Mouse (Mus musculus) bone marrow, adult 2 months (tissue): Measurements from ENCODE around the gene Bcas3. TPM values are rescaled to one million over a fixed set of nuclear protein-coding genes. Genes with fewer than 3 reads are reported as not detected.

ENCODE experiments used
- H3K27ac ChIP-seq: fragments of 200-500 bp; 2 replicates; pipeline ENCODE4 v1.5.1; 2012; ENCODE audit warnings: low read depth, mild to moderate bottlenecking, control low read depth, inconsistent platforms, low read length; ENCODE audit not compliant: control insufficient read depth, poor library complexity, insufficient read depth
- H3K4me1 ChIP-seq: fragments of 200-500 bp; 2 replicates; pipeline ENCODE4 v1.6.1; 2011; ENCODE audit warnings: low read length; ENCODE audit not compliant: control insufficient read depth, insufficient read depth
- H3K4me3 ChIP-seq: fragments of 200-500 bp; replicated peaks from 2 replicates; pipeline ENCODE3; 2011; ENCODE audit warnings: mild to moderate bottlenecking, low read depth, low read length, control low read depth; ENCODE audit not compliant: control insufficient read depth
- CTCF ChIP-seq: fragments of 200-500 bp; IDR thresholded peaks from 2 replicates; pipeline ENCODE4 v1.5.1; 2011; ENCODE audit warnings: low read length, control low read depth; ENCODE audit not compliant: control insufficient read depth, insufficient read depth
- POLR2A ChIP-seq: fragments of 200-500 bp; IDR thresholded peaks from 2 replicates; pipeline ENCODE4 v1.6.1; 2011; ENCODE audit warnings: low read depth, mild to moderate bottlenecking, control low read depth, low read length, borderline replicate concordance; ENCODE audit not compliant: control insufficient read depth
- WGBS: fragments of 180-500 bp; shearing (Covaris S2); methylation state at CpG from one replicate; pipeline ENCODE4 v1.1.7; 2018; 5-methylcytosine and 5-hydroxymethylcytosine counted together
- polyA plus RNA-seq: library from polyadenylated mRNA; stranded (reverse); fragments of >200 nt; gene quantifications from 2 replicates; pipeline ENCODE4 v1.2.4, GENCODE M21; 2011; ENCODE audit warnings: low replicate concordance; ENCODE audit not compliant: missing spikeins, insufficient read depth, insufficient read length

The Bcas3 gene
- polyA plus RNA-seq, 1 experiment, result 19.5 TPM

DNA sequence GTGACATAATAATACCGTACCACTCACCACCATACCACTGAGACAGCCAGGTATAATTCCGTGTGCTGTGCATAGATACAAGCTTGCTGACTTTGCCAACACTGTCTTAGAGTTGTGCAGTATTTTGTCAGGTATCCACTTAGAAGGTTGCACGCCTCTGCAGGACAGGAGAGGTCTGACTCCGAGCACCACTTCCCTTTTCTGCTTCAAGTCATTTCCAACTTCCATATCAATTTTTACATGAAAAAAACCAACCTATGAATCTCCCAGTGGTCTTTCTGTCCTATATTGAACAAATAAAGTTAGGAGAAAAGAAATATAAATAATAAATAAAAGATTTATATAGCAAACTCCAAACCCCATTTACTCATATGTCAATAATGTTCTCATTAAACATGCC lies 152.8 kb downstream of the Bcas3 start:
- Histone ChIP-seq H3K4me3 (no peak overlapping the region), H3K4me1 (no peaks in the 10 kb centered on the region), H3K27ac (no peak overlapping the region)
- TF ChIP-seq POLR2A (no peak), CTCF (no peak)
- 58% methylated on average over 4 of the region's 4 CpGs for WGBS

DNA sequence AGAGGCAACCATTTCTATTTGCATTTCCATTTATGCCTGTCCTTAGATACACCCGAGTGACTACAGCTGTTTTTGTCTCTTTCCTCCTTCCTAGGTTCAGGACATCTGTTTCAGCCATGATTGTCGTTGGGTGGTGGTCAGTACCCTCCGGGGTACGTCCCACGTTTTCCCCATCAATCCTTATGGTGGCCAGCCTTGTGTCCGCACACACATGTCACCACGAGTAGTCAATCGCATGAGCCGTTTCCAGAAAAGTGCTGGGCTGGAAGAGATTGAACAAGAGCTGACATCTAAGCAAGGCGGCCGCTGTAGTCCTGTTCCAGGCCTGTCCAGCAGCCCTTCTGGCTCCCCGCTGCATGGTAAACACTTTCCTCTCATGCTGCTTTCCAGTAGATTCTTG lies 156.4 kb downstream of the Bcas3 start:
- TF ChIP-seq CTCF, result no peak
- no peak for TF ChIP-seq POLR2A
- Histone ChIP-seq H3K4me1 (no peaks in the 10 kb centered on the region), H3K27ac (no peak overlapping the region), H3K4me3 (no peak overlapping the region)
- 91% methylated on average over 12 of the region's 12 CpGs for WGBS

DNA sequence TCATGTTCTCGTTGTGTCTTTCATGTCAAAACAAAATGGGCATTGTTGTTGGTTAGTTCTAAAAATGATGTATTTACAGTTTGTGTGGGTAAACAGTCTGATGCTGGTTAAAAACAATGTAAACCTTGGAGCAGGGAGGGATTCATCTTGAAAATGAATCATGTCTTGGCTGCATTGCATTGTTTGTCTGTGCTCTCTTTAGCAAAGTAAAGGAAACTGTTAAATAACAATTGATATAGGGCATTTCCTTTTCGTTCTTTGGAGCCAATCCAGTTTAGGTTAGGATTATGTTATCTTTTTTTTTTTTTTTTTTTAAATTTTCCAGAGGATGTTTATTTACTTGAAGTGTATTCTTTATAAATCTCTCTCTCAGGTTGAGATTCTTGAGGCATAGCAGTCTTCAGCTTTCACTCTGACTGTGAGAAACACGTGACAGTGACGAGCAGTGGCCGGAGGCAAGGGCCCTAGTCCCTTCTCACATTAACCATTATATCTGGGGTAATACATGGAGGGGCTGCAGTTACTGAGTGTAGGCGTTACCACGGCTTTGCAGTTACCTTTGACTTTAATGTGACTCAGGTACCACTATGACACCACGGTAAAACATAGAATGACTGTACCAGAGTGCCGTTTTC lies 158.4 kb downstream of the Bcas3 start:
- Histone ChIP-seq H3K27ac (no peak overlapping the region), H3K4me3 (no peak overlapping the region), H3K4me1 (no peaks in the 10 kb centered on the region)
- TF ChIP-seq CTCF (no peak), POLR2A (no peak)
- 87% methylated on average over 9 of the region's 9 CpGs for WGBS

DNA sequence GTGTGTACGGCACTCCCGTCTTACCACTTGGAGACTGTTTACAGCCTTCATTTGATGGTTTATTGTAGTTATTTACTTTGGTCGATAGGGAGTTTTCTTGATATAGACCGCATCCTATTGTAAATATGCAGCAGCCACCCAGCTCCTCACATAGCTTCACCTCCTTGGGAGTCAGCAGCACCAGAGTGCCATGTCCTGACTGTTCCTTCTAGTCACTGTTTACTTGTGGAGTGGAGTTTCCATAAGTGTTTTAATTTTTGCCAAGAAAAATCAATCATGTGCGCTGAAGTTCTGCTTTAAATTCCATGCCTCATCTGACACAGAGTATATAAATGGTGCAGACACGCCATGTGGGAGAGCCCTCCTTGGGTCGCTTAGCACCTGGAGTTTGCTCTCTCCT lies 163.8 kb downstream of the Bcas3 start:
- WGBS, result 87% methylated on average over 7 of the region's 7 CpGs
- Histone ChIP-seq H3K4me3 (no peak overlapping the region), H3K27ac (no peak overlapping the region), H3K4me1 (no peaks in the 10 kb centered on the region)
- TF ChIP-seq CTCF (no peak), POLR2A (no peak)

DNA sequence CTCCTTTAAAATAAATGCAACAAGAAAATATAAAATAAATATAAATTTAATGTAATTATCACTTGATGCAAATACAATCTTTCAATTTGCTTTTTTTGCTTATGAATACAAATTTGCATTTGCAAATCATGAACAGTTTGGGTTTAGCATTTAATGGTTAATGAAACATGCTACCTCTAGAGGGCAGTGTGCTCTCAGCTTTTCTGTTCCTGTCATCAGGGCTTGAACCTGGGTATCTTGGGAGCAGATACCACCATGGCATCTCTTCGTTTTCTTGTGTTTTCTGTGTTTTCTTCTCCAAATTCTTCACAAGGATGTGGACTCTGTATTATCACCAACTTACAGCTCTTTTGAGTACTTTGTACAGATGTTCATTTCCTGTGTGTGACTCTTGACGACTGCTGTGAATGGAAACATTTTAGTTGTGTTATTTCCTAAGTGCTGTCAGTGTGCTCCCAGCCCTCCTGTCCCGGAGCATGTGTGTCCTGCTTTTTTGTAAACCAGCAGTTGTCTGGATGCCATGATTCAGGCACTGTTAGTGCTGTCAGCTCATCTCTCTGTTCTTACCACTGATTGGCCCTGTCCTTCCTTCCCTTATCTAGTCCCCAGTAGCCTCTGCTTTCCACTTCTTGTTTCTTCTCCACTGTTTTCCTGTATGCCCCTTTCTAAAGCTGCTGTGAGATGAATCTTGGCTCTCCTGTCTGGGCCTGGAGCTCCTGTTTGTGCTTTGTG lies 165.2 kb downstream of the Bcas3 start:
- H3K4me1 ChIP-seq, result no peaks in the 10 kb centered on the region

DNA sequence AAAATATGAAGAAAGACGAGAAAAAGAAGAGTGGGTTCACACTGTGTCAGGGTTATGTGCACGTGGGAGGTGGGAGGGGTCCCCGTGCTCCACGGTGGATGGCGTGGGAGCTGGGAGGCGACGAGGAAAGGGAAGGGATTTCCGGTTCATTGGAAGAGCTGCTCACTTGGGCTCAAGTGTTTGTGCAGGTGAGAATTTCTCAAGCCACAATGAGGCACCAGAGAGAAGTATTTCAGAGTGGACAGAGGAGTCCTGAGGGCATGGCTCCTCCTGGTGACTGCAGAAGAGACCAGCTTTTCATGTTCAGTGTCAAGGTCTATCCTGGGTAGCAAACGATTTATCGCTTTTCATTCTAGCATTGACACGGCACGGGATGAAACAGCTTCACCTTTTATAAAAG lies 167.3 kb downstream of the Bcas3 start:
- Histone ChIP-seq H3K4me1 (no peaks in the 10 kb centered on the region), H3K4me3 (no peak overlapping the region), H3K27ac (no peak overlapping the region)
- whole genome bisulfite sequencing, result 93% methylated on average over 12 of the region's 12 CpGs
- TF ChIP-seq POLR2A (no peak), CTCF (no peak)

More for the DNA sequence above, 165.2 kb downstream of the Bcas3 start:
- Histone ChIP-seq H3K4me3 (no peak overlapping the region), H3K27ac (no peak overlapping the region)
- TF ChIP-seq POLR2A (no peak), CTCF (0 out of 2 replicates have a peak, but pooled peaks have one; percentile 22)
- WGBS, result 41% methylated on average over 3 of the region's 3 CpGs

DNA sequence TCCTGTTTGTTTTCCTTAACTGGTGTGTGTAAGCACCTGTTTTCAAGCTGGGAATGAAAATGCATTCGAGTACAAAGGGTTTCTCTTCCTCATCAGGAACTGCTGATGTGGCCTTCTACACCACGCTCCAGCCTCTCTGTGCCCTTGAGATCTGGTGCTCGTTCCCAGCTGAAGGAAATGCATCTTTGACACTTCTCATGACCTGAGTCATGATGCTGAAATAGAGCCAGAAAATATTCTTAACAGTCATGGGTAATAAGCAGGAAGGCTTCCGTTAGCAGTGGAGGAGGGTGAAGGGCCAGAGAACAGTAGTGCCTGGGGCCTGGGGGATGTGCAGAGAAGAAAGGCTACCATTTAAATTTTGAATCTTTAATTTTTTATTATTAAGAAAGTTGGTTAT lies 168.0 kb downstream of the Bcas3 start:
- WGBS, result 33% methylated on average over 4 of the region's 4 CpGs
- no peak for TF ChIP-seq CTCF
- no peak for TF ChIP-seq POLR2A
- no peak overlapping the region for H3K27ac ChIP-seq
- no peak overlapping the region for H3K4me3 ChIP-seq
- no peaks in the 10 kb centered on the region for H3K4me1 ChIP-seq

DNA sequence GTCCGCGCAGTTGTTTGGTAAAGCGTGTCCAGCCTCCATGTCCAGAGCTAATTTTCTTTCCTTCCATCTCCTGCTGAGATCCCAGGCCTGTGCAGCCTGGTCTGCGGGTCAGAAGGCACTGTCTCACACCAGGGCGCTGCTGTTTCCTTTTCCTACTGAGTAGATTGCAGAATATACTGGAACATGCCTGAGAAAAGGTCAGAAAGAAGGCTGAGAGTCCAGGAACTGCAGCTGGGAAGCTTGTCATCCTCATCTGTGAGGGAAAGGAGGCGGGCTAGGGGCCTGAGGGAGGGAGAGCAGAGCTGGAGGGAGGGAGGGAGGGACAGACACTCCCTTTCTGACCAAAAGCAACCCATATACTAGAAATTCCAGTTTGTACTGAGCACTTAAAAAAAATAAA lies 170.7 kb downstream of the Bcas3 start:
- 75% methylated on average over 6 of the region's 6 CpGs for WGBS
- no peak overlapping the region for H3K4me3 ChIP-seq
- no peaks in the 10 kb centered on the region for H3K4me1 ChIP-seq
- H3K27ac ChIP-seq, result no peak overlapping the region
- TF ChIP-seq CTCF (no peak), POLR2A (no peak)
